Mouse (Mus musculus): ENCODE results near the gene Cachd1.

Cachd1 gene

GRCm38 (mm10) chr4:100865962-100866703 lies 89.7 kb downstream of the Cachd1 start:
- no peak for DNase-seq (ENCODE audit: low spot score in 2 of 2)

- DNase-seq (ENCODE audit: low spot score in 2 of 2) = no peak
Measured at GRCm38 (mm10) chr4:100877351-100877750, 100.9 kb downstream of the Cachd1 start.

- DNase-seq (ENCODE audit: low spot score in 2 of 2) = no peak
Measured at GRCm38 (mm10) chr4:100879414-100879813, 102.9 kb downstream of the Cachd1 start.

- DNase-seq (ENCODE audit: low spot score in 2 of 2) = no peak
Measured at GRCm38 (mm10) chr4:100880075-100880474, 103.6 kb downstream of the Cachd1 start.

- no peak for DNase-seq (ENCODE audit: low spot score in 2 of 2)
Measured at GRCm38 (mm10) chr4:100885793-100886742, 109.6 kb downstream of the Cachd1 start.

GRCm38 (mm10) chr4:100886743-100887416 lies 110.4 kb downstream of the Cachd1 start:
- no peak for DNase-seq (ENCODE audit: low spot score in 2 of 2)

- DNase-seq (ENCODE audit: low spot score in 2 of 2) = no peak
Measured at GRCm38 (mm10) chr4:100890106-100890970, 113.9 kb downstream of the Cachd1 start.

- no peak for DNase-seq (ENCODE audit: low spot score in 2 of 2)
Measured at GRCm38 (mm10) chr4:100893739-100894138, 117.3 kb downstream of the Cachd1 start.

GRCm38 (mm10) chr4:100894142-100894541 lies 117.7 kb downstream of the Cachd1 start:
- DNase-seq (ENCODE audit: low spot score in 2 of 2) = no peak

GRCm38 (mm10) chr4:100896260-100897010 lies 120.0 kb downstream of the Cachd1 start:
- no peak for DNase-seq (ENCODE audit: low spot score in 2 of 2)

GRCm38 (mm10) chr4:100897943-100898342 lies 121.5 kb downstream of the Cachd1 start:
- no peak for DNase-seq (ENCODE audit: low spot score in 2 of 2)

GRCm38 (mm10) chr4:100909694-100910340 lies 133.3 kb downstream of the Cachd1 start:
- DNase-seq (ENCODE audit: low spot score in 2 of 2) = no peak

GRCm38 (mm10) chr4:100910605-100911330 lies 134.3 kb downstream of the Cachd1 start:
- DNase-seq (ENCODE audit: low spot score in 2 of 2) = no peak

GRCm38 (mm10) chr4:100911658-100912057 lies 135.2 kb downstream of the Cachd1 start:
- DNase-seq (ENCODE audit: low spot score in 2 of 2) = no peak

- no peak for DNase-seq (ENCODE audit: low spot score in 2 of 2)
Measured at GRCm38 (mm10) chr4:100913666-100914065, 137.2 kb downstream of the Cachd1 start.

- DNase-seq (ENCODE audit: low spot score in 2 of 2) = no peak
Measured at GRCm38 (mm10) chr4:100914532-100914931, 138.1 kb downstream of the Cachd1 start.

- no peak for DNase-seq (ENCODE audit: low spot score in 2 of 2)
Measured at GRCm38 (mm10) chr4:100915093-100915492, 138.6 kb downstream of the Cachd1 start.

- no peak for DNase-seq (ENCODE audit: low spot score in 2 of 2)
Measured at GRCm38 (mm10) chr4:100917511-100917910, 141.0 kb downstream of the Cachd1 start.

GRCm38 (mm10) chr4:100920413-100920812 lies 143.9 kb downstream of the Cachd1 start:
- no peak for DNase-seq (ENCODE audit: low spot score in 2 of 2)

Measured in natural killer cell, adult 2 months (primary cell).